Mouse (Mus musculus): ENCODE results near the gene Spg21. TPM values are rescaled to one million over a fixed set of nuclear protein-coding genes. Genes with fewer than 3 reads are reported as not detected.
A peak's percentile ranks its signal among the peaks of the same experiment; 100 is the strongest.

Spg21 gene
- polyA plus RNA-seq, 1 experiment from 2014 or later, result 133 TPM

DNA sequence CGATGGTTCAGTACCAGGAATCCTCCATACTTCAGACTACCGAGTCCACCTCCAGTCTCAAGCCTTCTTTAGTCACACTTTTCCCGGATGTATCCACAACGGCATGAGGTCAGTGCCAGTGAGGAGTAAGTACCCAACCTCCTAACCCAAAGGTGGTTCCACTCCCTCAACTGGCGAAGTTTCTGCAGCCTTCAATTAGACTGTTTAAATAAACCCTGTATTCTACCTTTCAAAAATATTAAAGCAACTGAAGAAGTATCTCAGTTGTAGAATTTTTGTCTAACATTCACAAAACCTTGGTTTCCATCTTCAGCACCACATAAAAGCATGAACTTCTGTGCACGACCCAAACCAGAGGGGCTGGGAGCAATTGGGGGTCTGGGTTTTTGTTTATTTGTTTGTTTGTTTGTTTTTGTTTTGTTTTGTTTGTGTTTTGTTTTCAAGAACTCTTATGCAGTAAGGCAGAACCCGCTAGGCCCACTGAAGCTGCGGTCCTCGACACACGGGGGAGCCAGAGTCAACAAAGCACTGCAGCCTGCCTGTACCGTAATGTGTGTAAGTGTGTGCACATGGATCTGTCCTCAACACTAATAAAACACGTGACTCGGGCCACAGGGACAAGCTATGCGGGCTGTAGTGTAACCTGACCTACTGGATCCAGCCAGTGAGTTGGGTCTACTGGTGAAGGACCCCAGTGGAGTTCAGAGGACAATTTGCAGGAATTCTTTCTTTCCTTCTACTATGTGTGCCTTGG is 63.0 kb downstream of the Spg21 start:
- Histone ChIP-seq H3K9ac (no peak overlapping the region), H3K27ac (no peak overlapping the region), H3K9me3 (no peaks in the 10 kb centered on the region), H3K4me1 (peaks cover 17% of the 10 kb centered on the region; the same call in 1 of the 2 replicates), H3K27me3 (no peaks in the 10 kb centered on the region), H3K36me3 (no peaks in the 10 kb centered on the region), H3K4me3 (no peak overlapping the region), H3K4me2 (replicated peaks) (peak overlapping the region; percentile 35)
- WGBS, result 26% methylated on average over 14 of the region's 14 CpGs
- ATAC-seq (ENCODE audit: insufficient number of reproducible peaks, insufficient read depth, low FRiP score, low TSS enrichment), result peak; percentile 76; the same call in 1 of the 2 replicates

- no peak overlapping the region for H3K9ac ChIP-seq
- ATAC-seq (ENCODE audit: insufficient number of reproducible peaks, insufficient read depth, low FRiP score, low TSS enrichment), result no peak
- peaks cover 7% of the 10 kb centered on the region; the same call in 1 of the 2 replicates for H3K4me1 ChIP-seq
- H3K4me3 ChIP-seq, result no peak overlapping the region
- no peak overlapping the region for H3K4me2 ChIP-seq (replicated peaks)
- H3K27me3 ChIP-seq, result no peaks in the 10 kb centered on the region
- no peaks in the 10 kb centered on the region for H3K36me3 ChIP-seq
- 84% methylated on average over 10 of the region's 10 CpGs for WGBS
- H3K9me3 ChIP-seq, result no peaks in the 10 kb centered on the region
- H3K27ac ChIP-seq, result no peak overlapping the region
Observed at GRCm38 (mm10) chr9:65525445-65526195, 64.9 kb downstream of the Spg21 start.

- H3K4me2 ChIP-seq (replicated peaks), result no peak overlapping the region
- H3K27me3 ChIP-seq, result no peaks in the 10 kb centered on the region
- H3K36me3 ChIP-seq, result no peaks in the 10 kb centered on the region
- no peak overlapping the region for H3K27ac ChIP-seq
- no peak overlapping the region for H3K9ac ChIP-seq
- peaks cover 5% of the 10 kb centered on the region; the same call in 1 of the 2 replicates for H3K4me1 ChIP-seq
- no peaks in the 10 kb centered on the region for H3K9me3 ChIP-seq
- no peak for ATAC-seq (ENCODE audit: insufficient number of reproducible peaks, insufficient read depth, low FRiP score, low TSS enrichment)
- no peak overlapping the region for H3K4me3 ChIP-seq
- 84% methylated on average over 6 of the region's 6 CpGs for WGBS
Observed at GRCm38 (mm10) chr9:65528417-65529038, 67.8 kb downstream of the Spg21 start.

DNA sequence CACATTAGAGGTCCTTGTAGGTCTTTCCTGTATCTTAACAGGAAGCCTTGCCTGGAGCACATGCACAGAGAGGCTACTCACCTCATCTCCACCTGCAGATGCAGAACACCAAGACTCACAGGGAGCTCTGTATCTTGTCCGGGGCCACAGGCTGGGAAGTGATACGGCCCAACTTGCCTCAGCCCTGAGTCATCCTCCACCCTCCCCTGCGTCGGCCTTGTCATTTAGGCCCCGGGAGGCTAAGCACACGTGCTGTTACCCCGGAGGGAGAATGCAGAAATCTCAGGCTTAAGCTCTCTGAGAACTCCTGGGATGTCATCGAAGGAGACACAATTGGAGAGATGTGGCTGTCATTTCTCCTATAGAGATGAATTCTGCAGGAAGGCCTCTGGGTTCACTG is 68.9 kb downstream of the Spg21 start:
- Histone ChIP-seq H3K36me3 (no peaks in the 10 kb centered on the region), H3K9ac (no peak overlapping the region), H3K4me2 (replicated peaks) (no peak overlapping the region), H3K9me3 (no peaks in the 10 kb centered on the region), H3K27me3 (no peaks in the 10 kb centered on the region), H3K4me1 (no peaks in the 10 kb centered on the region), H3K4me3 (no peak overlapping the region), H3K27ac (no peak overlapping the region)
- ATAC-seq (ENCODE audit: insufficient number of reproducible peaks, insufficient read depth, low FRiP score, low TSS enrichment), result no peak
- 51% methylated on average over 8 of the region's 8 CpGs for WGBS

DNA sequence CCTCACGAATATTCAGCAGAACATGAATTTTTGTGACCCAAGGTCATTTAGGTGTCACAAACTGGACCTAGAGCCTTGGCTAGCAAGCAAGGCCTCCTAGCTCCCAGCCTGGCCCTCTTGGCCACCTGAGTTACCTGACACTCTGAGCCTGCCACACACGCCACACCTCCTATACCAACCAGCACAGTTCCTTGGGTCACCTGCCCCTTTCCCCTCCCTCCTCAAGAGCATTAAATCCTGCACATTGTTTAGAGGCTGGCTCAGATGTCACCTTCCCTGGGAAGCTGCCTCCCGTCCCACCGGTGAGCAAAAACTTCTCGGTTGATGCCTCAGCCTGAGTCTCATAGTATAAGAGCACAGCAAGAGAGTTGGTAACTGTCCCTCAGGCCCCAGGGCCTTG is 70.5 kb downstream of the Spg21 start:
- no peak overlapping the region for H3K4me3 ChIP-seq
- no peak overlapping the region for H3K27ac ChIP-seq
- no peak overlapping the region for H3K4me2 ChIP-seq (replicated peaks)
- no peaks in the 10 kb centered on the region for H3K36me3 ChIP-seq
- H3K27me3 ChIP-seq, result no peaks in the 10 kb centered on the region
- H3K4me1 ChIP-seq, result no peaks in the 10 kb centered on the region
- no peak for ATAC-seq (ENCODE audit: insufficient number of reproducible peaks, insufficient read depth, low FRiP score, low TSS enrichment)
- 69% methylated on average over 5 of the region's 5 CpGs for WGBS
- no peak overlapping the region for H3K9ac ChIP-seq
- H3K9me3 ChIP-seq, result no peaks in the 10 kb centered on the region

DNA sequence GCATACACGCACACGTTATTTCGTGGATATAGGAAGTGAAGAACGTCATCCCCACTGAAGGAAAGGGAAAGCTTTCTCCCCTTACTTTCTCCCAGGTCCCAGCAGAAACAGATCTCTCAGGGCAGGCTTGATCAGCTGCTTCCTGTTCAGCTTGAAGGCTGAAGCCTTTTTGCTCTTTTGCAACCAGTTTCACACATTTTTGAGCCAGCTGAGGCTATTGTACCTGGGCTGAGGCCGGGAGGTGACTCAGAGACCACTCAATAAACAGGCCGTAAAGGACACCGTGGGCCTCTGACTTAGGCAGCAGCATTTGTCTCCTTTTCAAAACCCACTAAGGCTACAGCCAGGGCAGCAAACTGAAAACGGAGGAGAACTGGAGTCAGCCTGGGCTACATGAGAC is 72.2 kb downstream of the Spg21 start:
- WGBS, result 77% methylated on average over 8 of the region's 8 CpGs
- Histone ChIP-seq H3K4me3 (no peak overlapping the region), H3K9ac (no peak overlapping the region), H3K36me3 (no peaks in the 10 kb centered on the region), H3K27ac (no peak overlapping the region), H3K4me1 (no peaks in the 10 kb centered on the region), H3K4me2 (replicated peaks) (no peak overlapping the region), H3K27me3 (no peaks in the 10 kb centered on the region), H3K9me3 (no peaks in the 10 kb centered on the region)
- ATAC-seq (ENCODE audit: insufficient number of reproducible peaks, insufficient read depth, low FRiP score, low TSS enrichment), result no peak

DNA sequence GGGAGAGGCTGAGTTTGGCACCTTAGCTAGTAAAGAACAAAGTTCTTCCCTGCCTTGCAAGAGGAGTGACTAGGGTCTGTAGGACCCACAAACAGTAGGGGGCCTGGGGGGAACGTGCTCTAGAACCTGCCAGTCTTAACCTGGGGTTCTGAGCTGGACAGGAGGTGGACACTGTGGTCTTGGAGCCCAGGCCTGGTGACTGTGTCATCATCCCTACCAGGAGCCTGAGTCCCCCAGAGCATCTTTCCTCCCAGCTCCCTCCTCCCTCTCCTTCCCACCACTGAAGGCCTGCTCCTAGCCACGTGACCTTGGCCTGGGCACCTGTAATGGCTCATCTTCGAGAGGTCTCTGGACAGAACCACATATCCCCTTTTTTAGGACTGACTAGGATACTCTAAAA is 73.4 kb downstream of the Spg21 start:
- Histone ChIP-seq H3K36me3 (no peaks in the 10 kb centered on the region), H3K4me1 (no peaks in the 10 kb centered on the region), H3K27ac (no peak overlapping the region), H3K9ac (no peak overlapping the region), H3K4me2 (replicated peaks) (no peak overlapping the region), H3K9me3 (no peaks in the 10 kb centered on the region), H3K4me3 (no peak overlapping the region), H3K27me3 (no peaks in the 10 kb centered on the region)
- no peak for ATAC-seq (ENCODE audit: insufficient number of reproducible peaks, insufficient read depth, low FRiP score, low TSS enrichment)
- WGBS, result 82% methylated on average over 3 of the region's 3 CpGs

- Histone ChIP-seq H3K27me3 (no peaks in the 10 kb centered on the region), H3K4me2 (replicated peaks) (no peak overlapping the region), H3K27ac (no peak overlapping the region), H3K4me1 (no peaks in the 10 kb centered on the region), H3K36me3 (no peaks in the 10 kb centered on the region), H3K9me3 (no peaks in the 10 kb centered on the region), H3K4me3 (no peak overlapping the region), H3K9ac (no peak overlapping the region)
- WGBS, result 63% methylated on average over 3 of the region's 3 CpGs
- ATAC-seq (ENCODE audit: insufficient number of reproducible peaks, insufficient read depth, low FRiP score, low TSS enrichment), result no peak
Observed at GRCm38 (mm10) chr9:65535191-65535722, 74.5 kb downstream of the Spg21 start.

DNA sequence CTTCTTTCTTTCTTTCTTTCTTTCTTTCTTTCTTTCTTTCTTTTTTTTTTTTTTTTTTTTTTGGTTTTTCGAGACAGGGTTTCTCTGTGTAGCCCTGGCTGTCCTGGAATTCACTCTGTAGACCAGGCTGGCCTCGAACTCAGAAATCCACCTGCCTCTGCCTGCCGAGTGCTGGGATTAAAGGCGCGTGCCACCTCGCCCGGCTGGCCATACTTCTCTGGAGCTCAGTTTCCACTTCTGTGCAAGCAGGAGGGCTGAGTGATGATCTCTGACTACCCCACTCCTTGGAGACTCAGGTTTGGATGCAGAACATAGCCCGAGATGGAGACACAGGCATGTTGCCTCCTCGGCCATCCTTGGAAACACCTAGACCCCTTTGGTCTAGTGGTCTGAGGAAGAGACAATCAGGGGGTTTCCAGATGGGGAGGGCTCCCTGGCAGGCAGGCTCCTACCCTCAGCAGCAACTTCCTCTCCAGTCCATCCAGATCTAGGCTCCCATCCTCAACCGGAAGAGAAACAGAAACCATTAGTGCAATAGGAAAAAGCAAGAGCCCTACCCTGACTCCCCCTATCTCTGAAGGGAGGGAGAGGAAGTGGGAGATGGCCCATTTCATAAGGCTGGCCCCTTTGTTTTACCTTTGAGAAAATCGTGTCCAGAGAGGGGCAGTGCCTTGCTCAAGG is 75.2 kb downstream of the Spg21 start:
- H3K4me3 ChIP-seq, result no peak overlapping the region
- no peaks in the 10 kb centered on the region for H3K27me3 ChIP-seq
- H3K9me3 ChIP-seq, result no peaks in the 10 kb centered on the region
- 81% methylated on average over 10 of the region's 11 CpGs for WGBS
- no peak overlapping the region for H3K4me2 ChIP-seq (replicated peaks)
- no peaks in the 10 kb centered on the region for H3K36me3 ChIP-seq
- ATAC-seq (ENCODE audit: insufficient number of reproducible peaks, insufficient read depth, low FRiP score, low TSS enrichment), result no peak
- no peak overlapping the region for H3K27ac ChIP-seq
- H3K4me1 ChIP-seq, result no peaks in the 10 kb centered on the region
- H3K9ac ChIP-seq, result no peak overlapping the region

DNA sequence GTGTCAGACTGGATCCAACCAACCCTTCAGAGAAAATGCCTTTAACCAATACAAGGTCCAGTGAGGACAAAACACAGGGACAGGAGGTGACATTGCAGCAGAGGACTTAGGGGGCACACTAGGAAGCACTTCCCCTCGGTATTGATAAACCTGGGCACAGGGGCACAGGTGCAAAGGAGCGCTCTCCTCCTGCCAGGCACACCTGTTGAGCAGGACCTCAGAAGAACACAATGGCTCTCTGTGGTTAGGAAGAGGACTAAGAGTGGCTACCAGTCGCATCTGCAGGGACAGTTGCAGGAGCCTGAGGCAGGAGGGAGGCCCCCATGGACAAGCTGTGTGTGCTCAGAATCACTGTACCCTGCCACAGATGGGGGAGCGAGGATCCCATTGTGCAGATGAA is 75.7 kb downstream of the Spg21 start:
- no peak overlapping the region for H3K27ac ChIP-seq
- H3K4me2 ChIP-seq (replicated peaks), result no peak overlapping the region
- no peak overlapping the region for H3K4me3 ChIP-seq
- no peaks in the 10 kb centered on the region for H3K9me3 ChIP-seq
- H3K36me3 ChIP-seq, result no peaks in the 10 kb centered on the region
- no peak overlapping the region for H3K9ac ChIP-seq
- no peaks in the 10 kb centered on the region for H3K27me3 ChIP-seq
- peaks cover 2% of the 10 kb centered on the region for H3K4me1 ChIP-seq
- ATAC-seq (ENCODE audit: insufficient number of reproducible peaks, insufficient read depth, low FRiP score, low TSS enrichment), result no peak
- 80% methylated on average over 4 of the region's 4 CpGs for WGBS
